Mouse (Mus musculus): ENCODE measurements around the gene Zfp949.

Zfp949 gene

GRCm38 (mm10) chr9:88547851-88548613 lies at the start of gene Zfp949:
TSS of gene Zfp949 (plus strand) at chr9:88548020.
- DNase-seq: peak; percentile 83

GRCm38 (mm10) chr9:88500112-88500511 lies 47.7 kb upstream of the Zfp949 start:
- DNase-seq: no peak

GRCm38 (mm10) chr9:88501846-88502245 lies 46.0 kb upstream of the Zfp949 start:
- no peak for DNase-seq

- DNase-seq: no peak
These were observed 32.3 kb upstream of the Zfp949 start for GRCm38 (mm10) chr9:88515546-88515945.

- no peak for DNase-seq
These were observed 31.3 kb upstream of the Zfp949 start for GRCm38 (mm10) chr9:88516361-88516995.

GRCm38 (mm10) chr9:88519390-88520121 lies 28.3 kb upstream of the Zfp949 start:
- DNase-seq: no peak

- DNase-seq: no peak
These were observed 27.5 kb upstream of the Zfp949 start for GRCm38 (mm10) chr9:88520122-88520848.

GRCm38 (mm10) chr9:88520849-88521483 lies 26.9 kb upstream of the Zfp949 start:
- DNase-seq: no peak

- DNase-seq: no peak
These were observed 25.8 kb upstream of the Zfp949 start for GRCm38 (mm10) chr9:88521961-88522568.

GRCm38 (mm10) chr9:88522569-88523334 lies 25.1 kb upstream of the Zfp949 start:
- peak; percentile 98 for DNase-seq

GRCm38 (mm10) chr9:88523335-88523668 lies 24.5 kb upstream of the Zfp949 start:
- DNase-seq: no peak

- DNase-seq: no peak
These were observed 23.5 kb upstream of the Zfp949 start for GRCm38 (mm10) chr9:88524367-88524766.

GRCm38 (mm10) chr9:88524796-88525195 lies 23.0 kb upstream of the Zfp949 start:
- DNase-seq: no peak

- no peak for DNase-seq
These were observed 22.5 kb upstream of the Zfp949 start for GRCm38 (mm10) chr9:88525341-88525740.

GRCm38 (mm10) chr9:88527956-88528355 lies 19.9 kb upstream of the Zfp949 start:
- DNase-seq: no peak

- no peak for DNase-seq
These were observed 19.1 kb upstream of the Zfp949 start for GRCm38 (mm10) chr9:88528736-88529135.

GRCm38 (mm10) chr9:88529571-88529970 lies 18.2 kb upstream of the Zfp949 start:
- DNase-seq: no peak

- no peak for DNase-seq
These were observed 17.7 kb upstream of the Zfp949 start for GRCm38 (mm10) chr9:88529979-88530580.

GRCm38 (mm10) chr9:88534093-88534492 lies 13.7 kb upstream of the Zfp949 start:
- DNase-seq: no peak

- no peak for DNase-seq
These were observed 8.1 kb upstream of the Zfp949 start for GRCm38 (mm10) chr9:88539546-88540224.

Measured in lung, postnatal 10 days (tissue).